In genomic region chrX:142200295-142200694, GRCm38 (mm10) we compare ENCODE assay signal across 8 mouse cellular contexts. TPM values are rescaled to one million over a fixed set of nuclear protein-coding genes. Genes with fewer than 3 reads are reported as not detected.
DNase-seq lines count a peak whose midpoint lies in the region; ATAC-seq and TF ChIP-seq lines count a peak whose summit lies in the region.

No protein-coding gene starts in this region.

- no peaks in the 10 kb centered on the region for H3K36me3 ChIP-seq in hindbrain, embryonic 14.5 days (replicated peaks; ENCODE audit: control insufficient read depth, insufficient read depth)
- no peaks in the 10 kb centered on the region for H3K36me3 ChIP-seq in hindbrain, embryonic 10.5 days

- H3K27me3 ChIP-seq in hindbrain, embryonic 14.5 days (ENCODE audit: control insufficient read depth, insufficient read depth, low read length), result no peaks in the 10 kb centered on the region
- H3K27me3 ChIP-seq in hindbrain, embryonic 10.5 days (ENCODE audit: insufficient read depth, poor library complexity, severe bottlenecking), result peaks cover 18% of the 10 kb centered on the region

- no peak overlapping the region for H3K4me2 ChIP-seq in hindbrain, embryonic 14.5 days (replicated peaks)

- no peak for TF ChIP-seq POLR2A in bone marrow, adult 2 months (IDR thresholded peaks at IDR 0.05; ENCODE audit: borderline replicate concordance, control insufficient read depth, low read depth, low read length)

- no peak overlapping the region for H3K4me3 ChIP-seq in hindbrain, embryonic 14.5 days (replicated peaks; ENCODE audit: low read length)
- no peak overlapping the region for H3K4me3 ChIP-seq in hindbrain, embryonic 10.5 days
- no peak overlapping the region for H3K4me3 ChIP-seq in bone marrow, adult 2 months (replicated peaks; ENCODE audit: control insufficient read depth, low read depth, low read length)

- DNase-seq in hindbrain, embryonic 14.5 days (ENCODE audit: low spot score), result peak; percentile 82
- DNase-seq in hindbrain, embryonic 10.5 days (ENCODE audit: low spot score), result no peak
- DNase-seq in CD8-positive naive resting alpha-beta T cell, adult 2 months (ENCODE audit: low read depth in 2 of 2, low spot score in 2 of 2), result peak; percentile 0 to 25
- DNase-seq in forelimb bud, embryonic 11.5 days (ENCODE audit: low read depth, low spot score), result peak; percentile 43
- DNase-seq in layer of hippocampus, postnatal 36 days, result peak; percentile 4 to 31
- DNase-seq in naive thymus-derived CD4-positive, alpha-beta T cell, adult 2 months (ENCODE audit: low read depth), result peak; percentile 62
- no peak for DNase-seq in gastrocnemius, postnatal 4 days (ENCODE audit: low spot score in 2 of 2)

- WGBS in hindbrain, embryonic 14.5 days, result 9% methylated on average over 3 of the region's 3 CpGs
- WGBS in hindbrain, embryonic 10.5 days, result 9% methylated on average over 3 of the region's 3 CpGs
- 5% methylated on average over 3 of the region's 3 CpGs for WGBS in bone marrow, adult 2 months

- ATAC-seq in hindbrain, embryonic 14.5 days (ENCODE audit: low FRiP score), result 0 out of 2 replicates have a peak, but pooled peaks have one; percentile 40

- no peak overlapping the region for H3K27ac ChIP-seq in hindbrain, embryonic 14.5 days
- no peak overlapping the region for H3K27ac ChIP-seq in hindbrain, embryonic 10.5 days
- no peak overlapping the region for H3K27ac ChIP-seq in bone marrow, adult 2 months (ENCODE audit: control insufficient read depth, insufficient read depth, low read depth, low read length, poor library complexity)

- H3K9me3 ChIP-seq in hindbrain, embryonic 14.5 days (ENCODE audit: control insufficient read depth, low read length), result no peaks in the 10 kb centered on the region
- H3K9me3 ChIP-seq in hindbrain, embryonic 10.5 days, result no peaks in the 10 kb centered on the region

- no peaks in the 10 kb centered on the region for H3K4me1 ChIP-seq in hindbrain, embryonic 14.5 days (replicated peaks; ENCODE audit: control insufficient read depth, insufficient read depth, low read length)
- no peaks in the 10 kb centered on the region for H3K4me1 ChIP-seq in hindbrain, embryonic 10.5 days (replicated peaks)
- no peaks in the 10 kb centered on the region for H3K4me1 ChIP-seq in bone marrow, adult 2 months (ENCODE audit: control insufficient read depth, insufficient read depth, low read length)

- no peak overlapping the region for H3K9ac ChIP-seq in hindbrain, embryonic 14.5 days

- TF ChIP-seq CTCF in bone marrow, adult 2 months (IDR thresholded peaks at IDR 0.05; ENCODE audit: control insufficient read depth, insufficient read depth, low read length), result peak; percentile 18; the same call in 1 of the 2 replicates

RNA-seq across cellular contexts. Expression of gene Gucy2f, which starts 3.6 kb away (rescaled TPM):
- 0.18 and 0.36 TPM in 2 replicates for polyA plus RNA-seq in hindbrain, embryonic 14.5 days (2014; fragmentation: Nextera tagmentation; extraction: Ambion mirVana)
- 0.01 TPM in 1 of 2 replicates, not detected in the other for polyA plus RNA-seq in hindbrain, embryonic 10.5 days (2016; fragmentation: Nextera tagmentation; extraction: Ambion mirVana)
- polyA plus RNA-seq in bone marrow, adult 2 months (2011; ENCODE audit: insufficient read depth, insufficient read length, low replicate concordance, missing spikeins), result not detected in 2 replicates
- under 1 TPM; 0.42 to 0.73 TPM for total RNA-seq in layer of hippocampus, postnatal 36 days (2021)
- total RNA-seq in gastrocnemius, postnatal 4 days (2021), result under 1 TPM in 1 of 2 experiments, not detected in 1; 0.03 TPM

RNA-seq across cellular contexts. Expression of gene Nxt2, which starts 26.3 kb away (rescaled TPM):
- 20.4 and 25.1 TPM in 2 replicates for polyA plus RNA-seq in hindbrain, embryonic 14.5 days (2014; fragmentation: Nextera tagmentation; extraction: Ambion mirVana)
- polyA plus RNA-seq in hindbrain, embryonic 10.5 days (2016; fragmentation: Nextera tagmentation; extraction: Ambion mirVana), result 8.3 and 9.3 TPM in 2 replicates
- 2.2 and 3.2 TPM in 2 replicates for polyA plus RNA-seq in bone marrow, adult 2 months (2011; ENCODE audit: insufficient read depth, insufficient read length, low replicate concordance, missing spikeins)
- total RNA-seq in layer of hippocampus, postnatal 36 days (2021), result 10 to 100 TPM; 29.6 to 29.8 TPM
- 1 to 10 TPM; 4.0 to 4.7 TPM for total RNA-seq in gastrocnemius, postnatal 4 days (2021)

Comparison
In these comparisons a context has a peak if more than half of its experiments do, and no peak if none do; other contexts are left out.
1. DNase-seq: peak in hindbrain, embryonic 14.5 days (single experiment), CD8-positive naive resting alpha-beta T cell, adult 2 months (2 of 2), forelimb bud, embryonic 11.5 days (single experiment), layer of hippocampus, postnatal 36 days (2 of 2) and naive thymus-derived CD4-positive, alpha-beta T cell, adult 2 months (single experiment); none in hindbrain, embryonic 10.5 days (single experiment) and gastrocnemius, postnatal 4 days (0 of 2).